Mouse (Mus musculus) liver, embryonic 14.5 days (tissue): ENCODE measurements around the gene Tnfsf8.

ENCODE experiments used
- CTCF ChIP-seq: IDR thresholded peaks from 2 replicates; pipeline ENCODE4 v1.5.1; 2016; ENCODE audit warnings: antibody characterized with exemption, low read depth, control low read depth
- EP300 ChIP-seq: IDR thresholded peaks from 2 replicates; pipeline ENCODE4 v1.6.1; 2016; ENCODE audit warnings: antibody characterized with exemption, low read depth

DNA sequence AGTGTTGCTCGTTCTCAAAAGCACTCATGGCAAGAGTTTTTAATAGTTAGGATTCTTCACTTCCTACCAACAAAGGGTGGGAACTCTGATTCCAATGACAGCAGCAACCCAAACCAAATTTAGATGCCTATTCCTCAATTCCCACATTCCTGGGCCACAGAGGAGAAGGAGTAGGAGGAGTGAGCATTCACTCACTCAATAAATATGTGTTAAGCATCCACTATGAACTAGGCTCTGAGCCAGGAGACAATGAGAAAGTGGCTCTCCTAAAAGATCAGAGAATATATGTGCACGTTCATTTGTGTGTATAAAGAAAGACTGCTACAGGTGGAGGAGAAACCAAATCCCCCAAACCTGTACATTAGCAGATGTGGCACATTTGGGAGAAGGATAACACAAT lies 75.7 kb downstream of the Tnfsf8 start:
- TF ChIP-seq EP300 (no peak), CTCF (no peak)
